Mouse (Mus musculus) midbrain, embryonic 12.5 days (tissue): ENCODE measurements around the gene Timm22. TPM values are rescaled to one million over a fixed set of nuclear protein-coding genes. Genes with fewer than 3 reads are reported as not detected.

Source experiments
- polyA plus RNA-seq: library from polyadenylated mRNA; unstranded; fragments of >200 nt; fragmentation: Nextera tagmentation; extraction: Ambion mirVana; gene quantifications from 2 replicates; pipeline ENCODE4 v1.2.1, GENCODE M21; 2016

Timm22 gene
- polyA plus RNA-seq, 1 experiment from 2014 or later, result 113 TPM

Other genes starting within 250 kb of the Timm22 start
- gene Vps53, start 227.3 kb upstream of the Timm22 start, polyA plus RNA-seq, result 49.7 and 52.8 TPM in 2 replicates
- gene Fam57a, start 227.3 kb upstream of the Timm22 start, polyA plus RNA-seq, result 23.7 and 25.4 TPM in 2 replicates
- gene Dbil5, start 189.3 kb upstream of the Timm22 start, polyA plus RNA-seq, result 0.88 TPM in 1 of 2 replicates, not detected in the other
- gene Gemin4, start 189.3 kb upstream of the Timm22 start, polyA plus RNA-seq, result 26.2 and 33.1 TPM in 2 replicates
- gene Mrm3, start 163.2 kb upstream of the Timm22 start, polyA plus RNA-seq, result 16.4 and 17.7 TPM in 2 replicates
- gene Glod4, start 163.2 kb upstream of the Timm22 start, polyA plus RNA-seq, result 113 and 116 TPM in 2 replicates
- 56.9 and 69.4 TPM in 2 replicates for gene Nxn, start 7.8 kb upstream of the Timm22 start, polyA plus RNA-seq
- 70.1 and 73.3 TPM in 2 replicates for gene Abr, start 215.4 kb downstream of the Timm22 start, polyA plus RNA-seq